ENCODE assay signal across 8 mouse cellular contexts in genomic region chr2:31763271-31763670, GRCm38 (mm10). TPM values are rescaled to one million over a fixed set of nuclear protein-coding genes. Genes with fewer than 3 reads are reported as not detected.
DNase-seq lines count a peak whose midpoint lies in the region; ATAC-seq and TF ChIP-seq lines count a peak whose summit lies in the region.

No protein-coding gene starts in this region.

- 30% methylated on average over 2 of the region's 2 CpGs for WGBS in lung, embryonic 14.5 days
- WGBS in embryonic facial prominence, embryonic 10.5 days = 23% methylated on average over 2 of the region's 2 CpGs
- 9% methylated on average over 2 of the region's 2 CpGs for WGBS in hindbrain, postnatal 0 days

- peak overlapping the region; percentile 86 for H3K4me2 ChIP-seq in lung, embryonic 14.5 days
- no peak overlapping the region for H3K4me2 ChIP-seq in hindbrain, postnatal 0 days (ENCODE audit: low read depth, low read length)
- peak overlapping the region; percentile 8 for H3K4me2 ChIP-seq in myocyte (ENCODE audit: low read depth)

- H3K9me3 ChIP-seq in lung, embryonic 14.5 days (ENCODE audit: low read depth, low read length) = no peaks in the 10 kb centered on the region
- H3K9me3 ChIP-seq in embryonic facial prominence, embryonic 10.5 days = no peaks in the 10 kb centered on the region
- no peaks in the 10 kb centered on the region for H3K9me3 ChIP-seq in hindbrain, postnatal 0 days (ENCODE audit: low read length)

- H3K27me3 ChIP-seq in lung, embryonic 14.5 days (ENCODE audit: insufficient read depth, low read length) = no peaks in the 10 kb centered on the region
- H3K27me3 ChIP-seq in embryonic facial prominence, embryonic 10.5 days (replicated peaks; ENCODE audit: low read depth, poor library complexity, severe bottlenecking) = no peaks in the 10 kb centered on the region
- H3K27me3 ChIP-seq in hindbrain, postnatal 0 days (ENCODE audit: insufficient read depth, low read length) = no peaks in the 10 kb centered on the region
- no peaks in the 10 kb centered on the region for H3K27me3 ChIP-seq in myocyte (ENCODE audit: control insufficient read depth, insufficient read depth, insufficient read length)

- H3K36me3 ChIP-seq in lung, embryonic 14.5 days (ENCODE audit: insufficient read depth) = 0 out of 2 replicates have a peak, but pooled peaks cover 3% of the 10 kb centered on the region
- H3K36me3 ChIP-seq in embryonic facial prominence, embryonic 10.5 days (replicated peaks) = peaks cover 15% of the 10 kb centered on the region
- no peaks in the 10 kb centered on the region for H3K36me3 ChIP-seq in hindbrain, postnatal 0 days (ENCODE audit: insufficient read depth, low read length)
- H3K36me3 ChIP-seq in myocyte (ENCODE audit: control insufficient read depth, insufficient read depth) = no peaks in the 10 kb centered on the region

- H3K9ac ChIP-seq in lung, embryonic 14.5 days = no peak overlapping the region
- no peak overlapping the region for H3K9ac ChIP-seq in hindbrain, postnatal 0 days (replicated peaks; ENCODE audit: low read length)

- H3K27ac ChIP-seq in lung, embryonic 14.5 days (ENCODE audit: low read depth) = 0 out of 2 replicates have a peak overlapping the region, but pooled peaks have one; percentile 51
- no peak overlapping the region for H3K27ac ChIP-seq in embryonic facial prominence, embryonic 10.5 days (replicated peaks)
- H3K27ac ChIP-seq in hindbrain, postnatal 0 days = peak overlapping the region; percentile 20; the same call in 1 of the 2 replicates

- 0 out of 2 replicates have a peak overlapping the region, but pooled peaks have one; percentile 87 for H3K4me3 ChIP-seq in lung, embryonic 14.5 days (ENCODE audit: low read depth, low read length)
- H3K4me3 ChIP-seq in embryonic facial prominence, embryonic 10.5 days = peak overlapping the region; percentile 82
- H3K4me3 ChIP-seq in hindbrain, postnatal 0 days (ENCODE audit: low read length) = no peak overlapping the region
- H3K4me3 ChIP-seq in myocyte = no peak overlapping the region

- peaks cover 41% of the 10 kb centered on the region for H3K4me1 ChIP-seq in lung, embryonic 14.5 days (ENCODE audit: insufficient read depth)
- H3K4me1 ChIP-seq in embryonic facial prominence, embryonic 10.5 days = peaks cover 73% of the 10 kb centered on the region
- peaks cover 23% of the 10 kb centered on the region for H3K4me1 ChIP-seq in hindbrain, postnatal 0 days (ENCODE audit: insufficient read depth, low read length)

- no peak for TF ChIP-seq POLR2A in myocyte (IDR thresholded peaks at IDR 0.05; ENCODE audit: insufficient read length, low read depth)

- DNase-seq in lung, embryonic 14.5 days = no peak
- no peak for DNase-seq in lung, adult 18-20 months
- DNase-seq in embryonic facial prominence, embryonic 10.5 days (ENCODE audit: low spot score) = no peak
- DNase-seq in hindbrain, postnatal 0 days (ENCODE audit: low spot score) = no peak
- no peak for DNase-seq in cerebellum, adult 8-10 months
- DNase-seq in urinary bladder, adult 18-20 months (ENCODE audit: low spot score in 2 of 2) = no peak
- DNase-seq in cerebellum, postnatal 10 days = no peak

- H3K79me2 ChIP-seq in myocyte (ENCODE audit: control insufficient read depth, insufficient read depth) = peaks cover 83% of the 10 kb centered on the region

- no peak overlapping the region for H3ac ChIP-seq in myocyte (ENCODE audit: control insufficient read depth, insufficient read length)

- no peak for ATAC-seq in lung, embryonic 14.5 days (ENCODE audit: insufficient read depth)
- ATAC-seq in hindbrain, postnatal 0 days = no peak

- no peak for TF ChIP-seq CTCF in lung, embryonic 14.5 days (IDR thresholded peaks at IDR 0.05; ENCODE audit: low read depth)
- TF ChIP-seq CTCF in hindbrain, postnatal 0 days (IDR thresholded peaks at IDR 0.05; ENCODE audit: low read depth) = no peak

TF ChIP-seq in myocyte, 11 proteins besides CTCF, POLR2A, EP300 and RAD21:
- TF ChIP-seq POLR2AphosphoS2 (IDR thresholded peaks at IDR 0.05; ENCODE audit: insufficient read length, low read depth) = no peak
- no peak for TF ChIP-seq CEBPB (IDR thresholded peaks at IDR 0.05; ENCODE audit: insufficient read depth, poor library complexity, severe bottlenecking)
- no peak for TF ChIP-seq REST (IDR thresholded peaks at IDR 0.05; ENCODE audit: insufficient read depth, insufficient read length)
- no peak for TF ChIP-seq USF1 (IDR thresholded peaks at IDR 0.05; ENCODE audit: low read depth)
- TF ChIP-seq E2F4 (IDR thresholded peaks at IDR 0.05; ENCODE audit: insufficient read depth) = no peak
- TF ChIP-seq MYOG (IDR thresholded peaks at IDR 0.05; ENCODE audit: control insufficient read depth in 1 of 3, insufficient read depth in 1 of 3, insufficient read length in 2 of 3, low read depth in 2 of 3) = no peak
- TF ChIP-seq SRF (IDR thresholded peaks at IDR 0.05; ENCODE audit: control insufficient read depth, insufficient read length, low read depth) = no peak
- no peak for TF ChIP-seq MAX (IDR thresholded peaks at IDR 0.05; ENCODE audit: low read depth)
- TF ChIP-seq TCF3 (IDR thresholded peaks at IDR 0.05; ENCODE audit: insufficient read length, low read depth) = no peak

RNA-seq across cellular contexts. Expression of gene Qrfp, which starts 47.1 kb away (rescaled TPM):
- 0.12 TPM in 1 of 2 replicates, not detected in the other for polyA plus RNA-seq in lung, embryonic 14.5 days (2014; fragmentation: Nextera tagmentation; extraction: Ambion mirVana)
- 0.19 and 0.20 TPM in 2 replicates for polyA plus RNA-seq in embryonic facial prominence, embryonic 10.5 days (2016; fragmentation: Nextera tagmentation; extraction: Ambion mirVana)
- not detected in 2 replicates for total RNA-seq in hindbrain, postnatal 0 days (2014; rRNA removed)
- 0.06 TPM in 1 of 2 replicates, not detected in the other for polyA plus RNA-seq in hindbrain, postnatal 0 days (2015; fragmentation: Nextera tagmentation; extraction: Ambion mirVana)
- 1.5 TPM for polyA plus RNA-seq in myocyte (2012; fragmentation: generic; extraction: Trizol)

Comparison
In these comparisons a context has a peak if more than half of its experiments do, and no peak if none do; other contexts are left out.
1. H3K4me3 ChIP-seq: peak in lung, embryonic 14.5 days (single experiment) and embryonic facial prominence, embryonic 10.5 days (single experiment); none in hindbrain, postnatal 0 days (single experiment) and myocyte (single experiment).